Mouse (Mus musculus): Measurements from ENCODE around the gene Scn10a. TPM values are rescaled to one million over a fixed set of nuclear protein-coding genes. Genes with fewer than 3 reads are reported as not detected.

Scn10a gene
- polyA plus RNA-seq, 1 experiment from 2014 or later: not detected

- Histone ChIP-seq H3K27me3 (ENCODE audit: control insufficient read depth, insufficient read depth, low read length) (no peaks in the 10 kb centered on the region), H3K27ac (replicated peaks) (no peak overlapping the region), H3K4me1 (replicated peaks; ENCODE audit: control insufficient read depth, insufficient read depth) (no peaks in the 10 kb centered on the region), H3K4me2 (replicated peaks; ENCODE audit: low read depth) (no peak overlapping the region), H3K4me3 (ENCODE audit: low read depth, low read length) (no peak overlapping the region), H3K9ac (ENCODE audit: low read length) (no peak overlapping the region), H3K9me3 (ENCODE audit: control insufficient read depth, low read length) (no peaks in the 10 kb centered on the region), H3K36me3 (ENCODE audit: control insufficient read depth, insufficient read depth, low read length) (no peaks in the 10 kb centered on the region)
- peak; percentile 54; the same call in 1 of the 2 replicates for ATAC-seq (ENCODE audit: low FRiP score, low TSS enrichment)
- WGBS: 11% methylated on average over 6 of the region's 6 CpGs
- TF ChIP-seq CTCF (IDR thresholded peaks at IDR 0.05; ENCODE audit: low read depth): no peak
- TF ChIP-seq EP300 (optimal IDR thresholded peaks at IDR 0.05): no peak
- peak; percentile 70 for DNase-seq (ENCODE audit: low spot score)
Observed at GRCm38 (mm10) chr9:119706700-119707099, 12.4 kb downstream of the Scn10a start.

DNA sequence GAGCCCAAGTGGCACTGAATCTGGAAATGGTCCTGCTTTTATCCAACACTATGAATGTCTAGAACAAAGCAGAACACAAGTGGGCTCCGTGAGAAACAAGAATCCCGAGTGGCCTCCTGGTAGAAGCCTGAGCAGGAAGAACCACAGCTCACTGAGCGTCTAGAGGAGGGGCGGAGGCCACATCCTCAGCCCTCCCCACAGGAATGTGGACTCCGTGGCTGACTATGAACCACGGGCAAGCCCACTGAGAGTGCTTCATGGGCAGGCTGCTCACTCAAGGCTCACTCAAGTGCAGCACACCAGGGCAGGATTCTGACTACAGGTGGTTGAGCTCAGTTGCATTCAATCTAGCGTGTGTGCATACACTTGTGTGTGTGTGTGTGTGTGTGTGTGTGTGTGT is 27.6 kb downstream of the Scn10a start:
- H3K4me1 ChIP-seq (replicated peaks; ENCODE audit: control insufficient read depth, insufficient read depth): no peaks in the 10 kb centered on the region
- H3K36me3 ChIP-seq (ENCODE audit: control insufficient read depth, insufficient read depth, low read length): no peaks in the 10 kb centered on the region
- no peaks in the 10 kb centered on the region for H3K9me3 ChIP-seq (ENCODE audit: control insufficient read depth, low read length)
- WGBS: 47% methylated on average over 7 of the region's 7 CpGs
- no peak overlapping the region for H3K9ac ChIP-seq (ENCODE audit: low read length)
- no peak for DNase-seq (ENCODE audit: low spot score)
- ATAC-seq (ENCODE audit: low FRiP score, low TSS enrichment): no peak
- no peaks in the 10 kb centered on the region for H3K27me3 ChIP-seq (ENCODE audit: control insufficient read depth, insufficient read depth, low read length)
- no peak overlapping the region for H3K4me2 ChIP-seq (replicated peaks; ENCODE audit: low read depth)
- TF ChIP-seq EP300 (optimal IDR thresholded peaks at IDR 0.05) (no peak), CTCF (IDR thresholded peaks at IDR 0.05; ENCODE audit: low read depth) (no peak)
- H3K4me3 ChIP-seq (ENCODE audit: low read depth, low read length): no peak overlapping the region
- no peak overlapping the region for H3K27ac ChIP-seq (replicated peaks)

GRCm38 (mm10) chr9:119691001-119691400 is 28.1 kb downstream of the Scn10a start:
- no peaks in the 10 kb centered on the region for H3K4me1 ChIP-seq (replicated peaks; ENCODE audit: control insufficient read depth, insufficient read depth)

GRCm38 (mm10) chr9:119687893-119688292 is 31.2 kb downstream of the Scn10a start:
- H3K4me2 ChIP-seq (replicated peaks; ENCODE audit: low read depth): no peak overlapping the region
- H3K36me3 ChIP-seq (ENCODE audit: control insufficient read depth, insufficient read depth, low read length): no peaks in the 10 kb centered on the region
- no peaks in the 10 kb centered on the region for H3K4me1 ChIP-seq (replicated peaks; ENCODE audit: control insufficient read depth, insufficient read depth)
- DNase-seq (ENCODE audit: low spot score): no peak
- H3K27me3 ChIP-seq (ENCODE audit: control insufficient read depth, insufficient read depth, low read length): no peaks in the 10 kb centered on the region
- no peak overlapping the region for H3K27ac ChIP-seq (replicated peaks)
- H3K9ac ChIP-seq (ENCODE audit: low read length): no peak overlapping the region
- TF ChIP-seq EP300 (optimal IDR thresholded peaks at IDR 0.05) (no peak), CTCF (IDR thresholded peaks at IDR 0.05; ENCODE audit: low read depth) (no peak)
- ATAC-seq (ENCODE audit: low FRiP score, low TSS enrichment): no peak
- H3K4me3 ChIP-seq (ENCODE audit: low read depth, low read length): no peak overlapping the region
- no peaks in the 10 kb centered on the region for H3K9me3 ChIP-seq (ENCODE audit: control insufficient read depth, low read length)
- WGBS: 71% methylated on average over 8 of the region's 8 CpGs

More at GRCm38 (mm10) chr9:119691001-119691400, 28.1 kb downstream of the Scn10a start:
- 78% methylated on average over 8 of the region's 8 CpGs for WGBS
- no peak overlapping the region for H3K4me2 ChIP-seq (replicated peaks; ENCODE audit: low read depth)
- DNase-seq (ENCODE audit: low spot score) (no peak), ATAC-seq (ENCODE audit: low FRiP score, low TSS enrichment) (no peak)
- no peak overlapping the region for H3K4me3 ChIP-seq (ENCODE audit: low read depth, low read length)
- no peaks in the 10 kb centered on the region for H3K36me3 ChIP-seq (ENCODE audit: control insufficient read depth, insufficient read depth, low read length)
- H3K27ac ChIP-seq (replicated peaks): no peak overlapping the region
- H3K9ac ChIP-seq (ENCODE audit: low read length): no peak overlapping the region
- no peaks in the 10 kb centered on the region for H3K9me3 ChIP-seq (ENCODE audit: control insufficient read depth, low read length)
- H3K27me3 ChIP-seq (ENCODE audit: control insufficient read depth, insufficient read depth, low read length): no peaks in the 10 kb centered on the region
- no peak for TF ChIP-seq CTCF (IDR thresholded peaks at IDR 0.05; ENCODE audit: low read depth)
- no peak for TF ChIP-seq EP300 (optimal IDR thresholded peaks at IDR 0.05)

- no peak for ATAC-seq (ENCODE audit: low FRiP score, low TSS enrichment)
- H3K4me3 ChIP-seq (ENCODE audit: low read depth, low read length): no peak overlapping the region
- H3K36me3 ChIP-seq (ENCODE audit: control insufficient read depth, insufficient read depth, low read length): no peaks in the 10 kb centered on the region
- peak; percentile 35 for TF ChIP-seq CTCF (IDR thresholded peaks at IDR 0.05; ENCODE audit: low read depth)
- no peak for TF ChIP-seq EP300 (optimal IDR thresholded peaks at IDR 0.05)
- H3K4me2 ChIP-seq (replicated peaks; ENCODE audit: low read depth): no peak overlapping the region
- H3K27ac ChIP-seq (replicated peaks): no peak overlapping the region
- H3K9ac ChIP-seq (ENCODE audit: low read length): no peak overlapping the region
- H3K9me3 ChIP-seq (ENCODE audit: control insufficient read depth, low read length): no peaks in the 10 kb centered on the region
- H3K4me1 ChIP-seq (replicated peaks; ENCODE audit: control insufficient read depth, insufficient read depth): no peaks in the 10 kb centered on the region
- 94% methylated on average over 8 of the region's 8 CpGs for WGBS
- no peak for DNase-seq (ENCODE audit: low spot score)
- no peaks in the 10 kb centered on the region for H3K27me3 ChIP-seq (ENCODE audit: control insufficient read depth, insufficient read depth, low read length)
Observed at GRCm38 (mm10) chr9:119686187-119686586, 32.9 kb downstream of the Scn10a start.

DNA sequence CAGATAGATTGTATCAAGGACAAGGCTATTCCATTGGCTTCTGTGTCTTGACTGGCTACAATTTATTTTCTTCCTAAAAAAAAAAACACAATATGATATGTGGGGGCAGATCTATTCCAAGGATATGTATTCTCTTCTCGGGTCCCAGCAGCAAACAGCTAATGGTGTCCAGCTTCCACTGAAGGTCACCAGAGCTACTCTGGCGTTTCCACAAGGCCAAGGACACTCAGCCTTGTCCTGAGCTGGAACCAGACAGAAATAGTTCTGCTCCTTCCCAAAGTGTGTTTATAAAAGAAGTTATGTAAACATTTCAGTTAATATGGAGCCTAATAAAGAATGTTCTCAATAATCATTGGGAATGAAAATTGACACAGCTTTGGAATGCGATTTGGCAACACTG is 38.2 kb downstream of the Scn10a start:
- WGBS: 53% methylated on average over 3 of the region's 3 CpGs
- H3K36me3 ChIP-seq (ENCODE audit: control insufficient read depth, insufficient read depth, low read length): no peaks in the 10 kb centered on the region
- ATAC-seq (ENCODE audit: low FRiP score, low TSS enrichment): no peak

More for the DNA sequence above, 38.2 kb downstream of the Scn10a start:
- Histone ChIP-seq H3K4me3 (ENCODE audit: low read depth, low read length) (no peak overlapping the region), H3K27ac (replicated peaks) (no peak overlapping the region), H3K9ac (ENCODE audit: low read length) (no peak overlapping the region), H3K27me3 (ENCODE audit: control insufficient read depth, insufficient read depth, low read length) (no peaks in the 10 kb centered on the region), H3K4me2 (replicated peaks; ENCODE audit: low read depth) (no peak overlapping the region), H3K9me3 (ENCODE audit: control insufficient read depth, low read length) (no peaks in the 10 kb centered on the region), H3K4me1 (replicated peaks; ENCODE audit: control insufficient read depth, insufficient read depth) (no peaks in the 10 kb centered on the region)
- DNase-seq (ENCODE audit: low spot score): no peak
- TF ChIP-seq CTCF (IDR thresholded peaks at IDR 0.05; ENCODE audit: low read depth): no peak
- no peak for TF ChIP-seq EP300 (optimal IDR thresholded peaks at IDR 0.05)

Data from stomach, postnatal 0 days (tissue).